Mouse (Mus musculus) kidney, adult 2 months (tissue): ENCODE measurements around the gene Upf3b.

Experiments
- CTCF ChIP-seq: fragments of 200-500 bp; conservative IDR thresholded peaks from 2 replicates; pipeline ENCODE4 v1.5.1; 2011; ENCODE audit warnings: low read depth, mild to moderate bottlenecking, control low read depth, low read length, moderate library complexity, mixed read lengths; ENCODE audit not compliant: insufficient read depth, insufficient read length
- POLR2A ChIP-seq: fragments of 200-500 bp; IDR thresholded peaks from one replicate; pipeline ENCODE4 v1.6.1; 2011; ENCODE audit warnings: low read depth, low read length, control low read depth

GRCm38 (mm10) chrX:37048066-37048889, 61.8 kb downstream of the Upf3b start, which contains the start of gene Sowahd:
- no peak for TF ChIP-seq POLR2A
- no peak for TF ChIP-seq CTCF
